Mouse (Mus musculus) bone marrow, adult 2 months (tissue): Measurements from ENCODE around the gene Polr1a.

Source experiments
- CTCF ChIP-seq: fragments of 200-500 bp; IDR thresholded peaks from 2 replicates; pipeline ENCODE4 v1.5.1; 2011; ENCODE audit warnings: low read length, control low read depth; ENCODE audit not compliant: control insufficient read depth, insufficient read depth
- POLR2A ChIP-seq: fragments of 200-500 bp; IDR thresholded peaks from 2 replicates; pipeline ENCODE4 v1.6.1; 2011; ENCODE audit warnings: low read depth, mild to moderate bottlenecking, control low read depth, low read length, borderline replicate concordance; ENCODE audit not compliant: control insufficient read depth

GRCm38 (mm10) chr6:71966683-71967303 lies 57.9 kb downstream of the Polr1a start:
- TF ChIP-seq CTCF (no peak), POLR2A (no peak)
